Mouse (Mus musculus) heart, adult 2 months (tissue): ENCODE data around the gene Kcp. TPM values are rescaled to one million over a fixed set of nuclear protein-coding genes. Genes with fewer than 3 reads are reported as not detected.

Experiments used
- DNase-seq, 2 experiments: peaks; one replicate each; pipeline ENCODE4 v3.0.0; 2021
- H3K27ac ChIP-seq: fragments of 200-600 bp; 2 replicates; pipeline ENCODE4 v1.8.1; 2022
- H3K27me3 ChIP-seq: fragments of 200-500 bp; 2 replicates; pipeline ENCODE4 v1.6.1; 2012; ENCODE audit warnings: mild to moderate bottlenecking, low read length, inconsistent platforms, mixed read lengths; ENCODE audit not compliant: control insufficient read depth, insufficient read depth
- H3K36me3 ChIP-seq: fragments of 200-500 bp; 2 replicates; pipeline ENCODE4 v1.6.1; 2012; ENCODE audit warnings: low read length, inconsistent platforms; ENCODE audit not compliant: control insufficient read depth, insufficient read depth
- H3K4me1 ChIP-seq: fragments of 200-500 bp; 2 replicates; pipeline ENCODE4 v1.6.1; 2011; ENCODE audit warnings: low read length; ENCODE audit not compliant: control insufficient read depth, insufficient read depth
- H3K4me3 ChIP-seq: fragments of 200-600 bp; 2 replicates; pipeline ENCODE4 v1.8.1; 2022
- H3K79me2 ChIP-seq: fragments of 200-500 bp; replicated peaks from 2 replicates; pipeline ENCODE4 v1.6.1; 2012; ENCODE audit warnings: mild to moderate bottlenecking, inconsistent platforms, low read length, moderate library complexity, mixed read lengths; ENCODE audit not compliant: control insufficient read depth, insufficient read depth
- H3K9ac ChIP-seq: fragments of 200-500 bp; 2 replicates; pipeline ENCODE4 v1.6.1; 2012; ENCODE audit warnings: low read depth, mild to moderate bottlenecking, control low read depth, inconsistent platforms, low read length, mixed read lengths
- CTCF ChIP-seq: fragments of 200-600 bp; IDR thresholded peaks from 2 replicates; pipeline ENCODE4 v1.8.1; 2022; ENCODE audit warnings: antibody characterized with exemption, mild to moderate bottlenecking, moderate library complexity
- EP300 ChIP-seq: fragments of 200-500 bp; IDR thresholded peaks from 2 replicates; pipeline ENCODE4 v1.6.1; 2011; ENCODE audit warnings: low read depth, low read length, control low read depth; ENCODE audit not compliant: insufficient read depth
- POLR2A ChIP-seq: fragments of 200-500 bp; IDR thresholded peaks from 2 replicates; pipeline ENCODE4 v1.6.1; 2011; ENCODE audit warnings: mild to moderate bottlenecking, low read depth, low read length, control low read depth; ENCODE audit not compliant: insufficient read depth
- WGBS: fragments of 180-500 bp; shearing (Covaris S2); methylation state at CpG from one replicate; pipeline ENCODE4 v1.1.7; 2018; 5-methylcytosine and 5-hydroxymethylcytosine counted together
- intact Hi-C: fragments of 180-260 bp; cut with DNase I; formaldehyde crosslinking; loops from one replicate; pipeline ENCODE4 v1.15.1; 2025
- polyA plus RNA-seq: library from polyadenylated mRNA; depleted of rRNA; stranded (reverse); fragments of >200 nt; gene quantifications from 2 replicates; pipeline ENCODE4 v1.2.3, GENCODE M21; 2012
- total RNA-seq, 2 experiments: library from RNA; stranded (reverse); gene quantifications; 2 replicates each; pipeline ENCODE4 v1.2.3; 2021

Kcp gene
- total and polyA plus RNA-seq, 3 experiments = 2.3 to 8.5 (median 3.0) TPM

DNA sequence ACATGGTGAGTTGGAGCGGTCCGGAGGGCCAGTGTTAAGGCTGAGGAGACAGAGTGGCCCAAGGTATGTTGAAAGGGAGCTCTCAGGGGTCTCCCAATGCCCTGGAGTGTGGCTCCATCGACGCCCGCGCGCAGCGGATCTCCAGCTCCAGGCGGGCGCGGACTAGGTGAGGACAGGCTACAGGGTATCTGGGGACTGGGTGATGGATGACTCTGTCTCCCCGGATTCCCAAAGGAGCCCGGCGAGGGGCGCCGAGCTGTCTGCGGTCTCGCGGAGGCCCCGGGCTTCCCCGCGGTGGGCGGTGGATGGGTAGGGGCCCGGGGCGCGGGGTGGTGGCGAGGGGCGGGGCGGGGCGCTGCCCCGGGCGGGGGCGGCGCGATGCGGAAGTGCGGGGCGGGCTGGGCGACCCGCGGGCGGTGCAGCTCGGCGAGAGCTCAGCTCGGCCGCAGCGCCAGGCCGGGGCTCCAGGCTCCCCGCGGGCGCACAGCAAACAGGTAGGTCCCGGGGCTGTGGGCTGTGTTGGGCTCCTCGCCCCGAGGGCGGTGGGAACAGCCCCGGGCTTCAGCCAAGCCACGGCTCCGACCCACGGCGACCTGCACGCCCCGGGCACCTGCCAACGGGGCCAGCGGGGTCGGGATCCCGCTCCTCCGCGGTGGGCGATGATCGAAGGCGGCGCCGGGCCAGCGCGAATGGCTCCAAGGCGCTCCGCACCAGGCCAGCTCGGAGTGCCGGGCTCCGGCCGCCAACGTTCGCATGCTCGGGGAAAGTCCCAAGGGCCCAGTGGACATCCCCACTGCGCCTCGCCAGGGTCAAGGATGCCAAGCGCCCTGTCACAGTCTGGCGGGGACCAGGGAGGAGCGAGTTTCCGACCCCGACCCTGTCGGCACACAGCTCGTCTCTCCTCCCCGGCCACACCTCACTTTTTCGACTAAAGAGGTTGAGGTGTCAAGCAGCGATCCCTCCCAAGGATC is 18.8 kb upstream of the Kcp start, which contains the start of gene Irf5:
Gene Irf5 (plus strand): TSS at position 345 of the 971 bp plus-strand sequence.
- no peaks in the 10 kb centered on the region for H3K36me3 ChIP-seq
- H3K4me1 ChIP-seq = peaks cover 3% of the 10 kb centered on the region; the same call in 1 of the 2 replicates
- WGBS = under 1% methylated on average over 71 of the region's 96 CpGs
- TF ChIP-seq CTCF (no peak), EP300 (no peak), POLR2A (no peak)
- H3K79me2 ChIP-seq = no peaks in the 10 kb centered on the region
- H3K9ac ChIP-seq = peak within 1 kb of the TSS; percentile 80
- intact Hi-C loops = no loop called here
- peak within 1 kb of the TSS; percentile 53 for H3K4me3 ChIP-seq
- H3K27me3 ChIP-seq = peaks cover 6% of the 10 kb centered on the region
- DNase-seq = peak; percentile 64 to 69
- peak within 1 kb of the TSS; percentile 65 for H3K27ac ChIP-seq

DNA sequence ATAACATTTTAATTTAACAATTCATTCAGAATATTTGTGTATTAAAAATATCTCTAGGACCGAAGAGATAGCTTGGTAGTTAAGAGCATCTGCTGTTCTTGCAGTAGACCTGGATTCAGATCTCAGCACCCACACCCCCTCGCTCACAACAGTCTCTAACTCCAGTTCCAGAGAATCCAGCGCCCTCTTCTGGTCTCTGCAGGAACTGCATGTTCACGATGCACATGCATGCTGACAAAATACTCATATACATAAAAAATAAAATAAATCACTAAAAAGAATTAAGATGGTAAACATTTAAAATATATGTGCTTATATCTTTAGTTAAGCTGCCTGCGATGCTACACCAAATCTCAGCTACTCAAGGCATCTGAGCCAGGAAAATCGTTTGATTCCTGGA is 17.5 kb upstream of the Kcp start:
- TF ChIP-seq POLR2A (no peak), CTCF (peak; percentile 58)
- Histone ChIP-seq H3K36me3 (no peaks in the 10 kb centered on the region), H3K27me3 (peaks cover 6% of the 10 kb centered on the region), H3K27ac (no peak overlapping the region), H3K4me1 (peaks cover 3% of the 10 kb centered on the region; the same call in 1 of the 2 replicates), H3K9ac (no peak overlapping the region), H3K79me2 (no peaks in the 10 kb centered on the region), H3K4me3 (no peak overlapping the region)
- WGBS = 82% methylated on average over 6 of the region's 6 CpGs
- DNase-seq = no peak
- intact Hi-C loops = no loop called here

DNA sequence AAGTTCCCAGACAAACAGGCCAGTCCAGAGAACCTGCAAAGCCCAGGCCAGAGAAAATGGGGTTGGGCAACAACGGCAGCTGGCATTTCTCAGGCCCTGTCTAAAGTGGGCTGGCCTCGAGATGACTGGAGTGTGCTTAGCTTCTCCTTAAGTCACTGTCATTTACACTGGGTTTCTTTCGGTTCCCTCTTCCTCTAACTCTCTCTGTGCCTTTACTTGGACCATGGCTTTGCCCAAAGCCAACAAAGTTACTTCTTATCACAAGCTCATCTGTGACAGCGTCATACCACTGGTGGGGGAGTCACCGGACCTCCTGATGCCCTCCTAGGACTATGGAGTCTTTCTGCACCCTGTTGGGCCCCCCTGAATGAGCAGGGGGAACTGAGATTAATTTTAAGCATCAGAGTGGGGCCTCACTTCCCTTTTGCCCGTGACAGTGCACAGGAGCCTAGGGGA is 16.3 kb upstream of the Kcp start:
- Histone ChIP-seq H3K36me3 (no peaks in the 10 kb centered on the region), H3K4me3 (no peak overlapping the region), H3K79me2 (no peaks in the 10 kb centered on the region), H3K9ac (no peak overlapping the region), H3K27me3 (peaks cover 6% of the 10 kb centered on the region), H3K4me1 (peaks cover 1% of the 10 kb centered on the region; the same call in 1 of the 2 replicates), H3K27ac (no peak overlapping the region)
- intact Hi-C loops = no loop called here
- DNase-seq = peak; percentile 59 to 64
- TF ChIP-seq EP300 (0 out of 2 replicates have a peak, but pooled peaks have one; percentile 26), POLR2A (no peak)
- WGBS = 44% methylated on average over 6 of the region's 6 CpGs

DNA sequence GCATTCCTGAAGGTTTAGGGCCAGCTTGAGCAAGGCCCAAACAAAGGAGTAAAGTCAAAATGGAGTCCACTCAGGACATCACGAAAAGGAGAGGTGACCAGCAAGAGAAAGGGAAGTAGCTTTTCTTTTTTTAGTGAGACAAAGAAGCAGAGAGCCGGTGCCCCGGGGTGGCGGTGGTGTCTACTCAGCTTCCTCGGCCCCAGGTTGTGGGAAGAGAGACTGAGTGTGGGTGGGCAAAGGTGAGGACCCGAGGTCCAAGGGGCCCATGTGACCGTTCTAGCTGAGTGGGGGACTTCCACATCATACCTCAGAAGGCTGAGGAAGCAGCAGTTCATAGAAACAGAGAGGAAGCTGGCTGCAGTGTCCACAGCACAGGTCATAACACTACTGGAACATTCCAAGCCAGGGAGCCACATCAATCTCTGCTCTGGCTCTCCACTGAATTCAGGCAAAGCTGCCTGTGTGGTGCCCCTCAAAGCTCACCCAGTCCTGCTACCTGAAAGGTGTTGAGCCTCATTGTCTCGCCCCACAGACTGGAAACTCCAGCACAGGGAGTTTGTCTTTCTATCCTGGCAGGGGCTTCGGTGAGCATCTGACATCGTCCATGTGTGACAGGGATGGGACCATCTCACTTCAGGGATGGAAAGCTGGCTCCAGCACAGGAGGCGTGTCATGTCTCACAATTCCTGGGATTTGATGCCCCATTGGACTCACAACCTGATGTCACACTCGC is 15.7 kb upstream of the Kcp start:
- H3K27ac ChIP-seq = no peak overlapping the region
- TF ChIP-seq CTCF (no peak), POLR2A (no peak)
- no peaks in the 10 kb centered on the region for H3K79me2 ChIP-seq
- peak in 1 of 2 experiments; percentile 23 for DNase-seq
- H3K27me3 ChIP-seq = peaks cover 6% of the 10 kb centered on the region
- no peaks in the 10 kb centered on the region; the same call in 1 of the 2 replicates for H3K4me1 ChIP-seq
- no peak overlapping the region for H3K9ac ChIP-seq
- intact Hi-C loops = no loop called here
- H3K4me3 ChIP-seq = no peak overlapping the region
- WGBS = 72% methylated on average over 12 of the region's 12 CpGs
- H3K36me3 ChIP-seq = no peaks in the 10 kb centered on the region

DNA sequence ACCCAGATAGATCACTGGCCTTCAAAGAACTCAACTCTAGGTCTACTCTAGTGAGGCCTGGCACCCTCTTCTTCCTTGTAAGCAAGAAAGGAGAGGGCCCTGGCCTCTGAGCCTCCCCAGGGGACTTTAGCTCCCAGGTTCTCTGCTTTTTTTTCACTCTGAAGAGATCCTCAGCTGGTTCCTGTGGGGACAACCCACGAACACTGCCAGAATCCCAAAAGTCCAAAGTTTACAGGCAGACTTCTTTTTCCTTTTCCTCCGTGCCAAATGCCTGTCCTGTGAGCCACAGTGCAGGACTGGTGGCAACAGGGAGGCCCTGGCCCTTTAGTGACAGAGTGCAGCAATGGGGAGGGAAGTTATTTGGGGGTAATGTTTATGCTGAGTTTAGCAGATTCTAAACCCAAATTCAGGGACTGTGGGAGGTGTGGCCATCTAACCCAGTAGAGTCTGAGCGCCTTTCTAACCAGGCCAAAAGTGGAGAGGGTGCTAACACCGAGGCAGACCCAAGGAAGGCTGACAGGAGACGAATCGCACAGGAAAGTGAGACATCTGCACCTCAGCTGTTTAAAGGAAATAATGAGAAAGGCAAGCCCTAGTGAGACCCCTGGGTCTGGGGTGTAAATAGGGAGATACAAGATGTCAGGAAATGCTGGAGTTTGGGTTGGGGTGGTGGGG is 15.0 kb upstream of the Kcp start:
- no peak for DNase-seq
- 64% methylated on average over 6 of the region's 6 CpGs for WGBS
- H3K27ac ChIP-seq = no peak overlapping the region
- H3K27me3 ChIP-seq = peaks cover 6% of the 10 kb centered on the region
- H3K4me3 ChIP-seq = no peak overlapping the region
- intact Hi-C loops = no loop called here
- no peak overlapping the region for H3K9ac ChIP-seq
- no peak for TF ChIP-seq POLR2A
- no peak for TF ChIP-seq CTCF
- TF ChIP-seq EP300 = no peak
- H3K79me2 ChIP-seq = no peaks in the 10 kb centered on the region
- H3K4me1 ChIP-seq = no peaks in the 10 kb centered on the region; the same call in 1 of the 2 replicates
- no peaks in the 10 kb centered on the region for H3K36me3 ChIP-seq
